Mouse (Mus musculus) liver, embryonic 14.5 days (tissue): Measurements from ENCODE around the gene Sdr9c7. TPM values are rescaled to one million over a fixed set of nuclear protein-coding genes. Genes with fewer than 3 reads are reported as not detected.

Source experiments
- ATAC-seq: fragments of 200-750 bp; cut with Nextera tagmentation; 2 replicates; pipeline ENCODE4 v1.8.0; 2017; ENCODE audit warnings: moderate number of reproducible peaks, mild to moderate bottlenecking, moderate library complexity; ENCODE audit not compliant: insufficient read depth
- DNase-seq, 3 experiments: peaks; one replicate each; pipeline ENCODE4 v3.0.0-alpha.2; 2012 to 2013; ENCODE audit warnings: low read depth in 3 of 3, low spot score in 3 of 3
- H3K27ac ChIP-seq: fragments of 300-500 bp; sonication (generic); 2 replicates; pipeline ENCODE4 v1.5.1; 2014; ENCODE audit warnings: moderate library complexity, mild to moderate bottlenecking, control low read depth, inconsistent platforms
- H3K27me3 ChIP-seq: fragments of 300-500 bp; sonication (generic); 2 replicates; pipeline ENCODE4 v1.6.1; 2014; ENCODE audit warnings: mild to moderate bottlenecking, low read length, moderate library complexity; ENCODE audit not compliant: control insufficient read depth, insufficient read depth
- H3K36me3 ChIP-seq: fragments of 300-500 bp; sonication (generic); replicated peaks from 2 replicates; pipeline ENCODE4 v1.6.1; 2014; ENCODE audit warnings: low read depth; ENCODE audit not compliant: control insufficient read depth, insufficient read depth
- H3K4me1 ChIP-seq, 2 experiments: fragments of 200-500 bp in 1 of 2; fragments of 300-500 bp in 1 of 2; sonication (generic) in 1 of 2; replicated peaks; 2 replicates each; pipeline ENCODE4 v1.6.1; 2012 to 2014; ENCODE audit warnings: antibody characterized with exemption in 1 of 2, inconsistent platforms in 1 of 2, low read length in 1 of 2; ENCODE audit not compliant: control insufficient read depth in 2 of 2, insufficient read depth in 2 of 2
- H3K4me2 ChIP-seq: fragments of 300-500 bp; sonication (generic); 2 replicates; pipeline ENCODE4 v1.6.1; 2014; ENCODE audit warnings: low read depth, mild to moderate bottlenecking, control low read depth, moderate library complexity
- H3K4me3 ChIP-seq, 2 experiments: fragments of 200-500 bp in 1 of 2; fragments of 300-500 bp in 1 of 2; sonication (generic) in 1 of 2; 2 replicates each; pipeline ENCODE4 v1.5.1; 2012 to 2014; ENCODE audit warnings: low read depth in 2 of 2, low read length in 2 of 2, mild to moderate bottlenecking in 2 of 2, control low read depth in 1 of 2, inconsistent platforms in 1 of 2, moderate library complexity in 1 of 2; ENCODE audit not compliant: insufficient read depth in 1 of 2
- H3K9ac ChIP-seq: fragments of 300-500 bp; sonication (generic); replicated peaks from 2 replicates; pipeline ENCODE4 v1.6.1; 2014; ENCODE audit warnings: mild to moderate bottlenecking, control low read depth, moderate library complexity
- H3K9me3 ChIP-seq: fragments of 300-500 bp; sonication (generic); 2 replicates; pipeline ENCODE4 v1.6.1; 2016; ENCODE audit warnings: low read length, mixed read lengths; ENCODE audit not compliant: control insufficient read depth
- CTCF ChIP-seq: IDR thresholded peaks from 2 replicates; pipeline ENCODE4 v1.5.1; 2016; ENCODE audit warnings: antibody characterized with exemption, low read depth, control low read depth
- EP300 ChIP-seq: IDR thresholded peaks from 2 replicates; pipeline ENCODE4 v1.6.1; 2016; ENCODE audit warnings: antibody characterized with exemption, low read depth
- WGBS: fragments of 180-500 bp; shearing (Covaris S2); extraction: QIAGEN DNeasy Blood & Tissue Kit; methylation state at CpG from one replicate; pipeline ENCODE4 v1.1.7; 2014; ENCODE audit not compliant: insufficient replicate concordance; 5-methylcytosine and 5-hydroxymethylcytosine counted together
- polyA plus RNA-seq, 2 experiments: library from polyadenylated mRNA; depleted of rRNA in 1 of 2; stranded (reverse) in 1 of 2; unstranded in 1 of 2; fragments of >200 nt; fragmentation: Nextera tagmentation in 1 of 2; extraction: Ambion mirVana in 1 of 2; gene quantifications; 2 replicates each; pipeline versions ENCODE4 v1.2.1 to v1.2.3; 2012 to 2014

Gene Sdr9c7
- not detected in 2 replicates for polyA plus RNA-seq (2012; rRNA removed)
- not detected in 2 replicates for polyA plus RNA-seq (2014; fragmentation: Nextera tagmentation; extraction: Ambion mirVana)

- DNase-seq (no peak), ATAC-seq (no peak)
- H3K9me3 ChIP-seq = no peaks in the 10 kb centered on the region
- no peak within 1 kb of the TSS for H3K4me2 ChIP-seq
- WGBS = 69% methylated on average over 2 of the region's 2 CpGs
- no peak within 1 kb of the TSS for H3K27ac ChIP-seq
- H3K4me3 ChIP-seq = no peak within 1 kb of the TSS
- H3K36me3 ChIP-seq = no peaks in the 10 kb centered on the region
- H3K9ac ChIP-seq = no peak within 1 kb of the TSS
- no peaks in the 10 kb centered on the region for H3K27me3 ChIP-seq
- H3K4me1 ChIP-seq = peaks cover 0 to 12% of the 10 kb centered on the region in 2 experiments; a peak in 2 of 4 replicates
- TF ChIP-seq CTCF (no peak), EP300 (no peak)
These were observed at the start of gene Sdr9c7 for GRCm38 (mm10) chr10:127898218-127898617. Gene Sdr9c7 (plus strand): TSS chr10:127898518.

- Histone ChIP-seq H3K27ac (no peak within 1 kb of the TSS), H3K36me3 (no peaks in the 10 kb centered on the region), H3K9me3 (no peaks in the 10 kb centered on the region), H3K4me2 (no peak within 1 kb of the TSS), H3K4me3 (no peak within 1 kb of the TSS), H3K4me1 (no peaks in the 10 kb centered on the region; a peak in 1 of 4 replicates), H3K9ac (no peak within 1 kb of the TSS), H3K27me3 (no peaks in the 10 kb centered on the region)
- WGBS = 57% methylated on average over 1 of the region's 1 CpGs
- TF ChIP-seq CTCF (no peak), EP300 (no peak)
- ATAC-seq = no peak
- DNase-seq = no peak
These were observed 48.7 kb upstream of the Sdr9c7 start, which contains the start of gene Rdh19 for GRCm38 (mm10) chr10:127849628-127850027. Gene Rdh19 (plus strand): TSS chr10:127849928.

- ATAC-seq = no peak
These were observed 41.9 kb upstream of the Sdr9c7 start for GRCm38 (mm10) chr10:127856376-127856775.

GRCm38 (mm10) chr10:127864931-127865330 is 33.4 kb upstream of the Sdr9c7 start:
- Histone ChIP-seq H3K27ac (no peak overlapping the region), H3K36me3 (no peaks in the 10 kb centered on the region), H3K4me2 (no peak overlapping the region), H3K27me3 (no peaks in the 10 kb centered on the region), H3K4me3 (no peak overlapping the region), H3K4me1 (no peaks in the 10 kb centered on the region), H3K9ac (no peak overlapping the region), H3K9me3 (no peaks in the 10 kb centered on the region)
- TF ChIP-seq CTCF = no peak
- no peak for TF ChIP-seq EP300
- no peak for ATAC-seq
- no peak for DNase-seq

More at GRCm38 (mm10) chr10:127856376-127856775, 41.9 kb upstream of the Sdr9c7 start:
- no peak overlapping the region for H3K4me2 ChIP-seq
- no peak for TF ChIP-seq EP300
- no peak overlapping the region for H3K4me3 ChIP-seq
- no peak for DNase-seq
- H3K9ac ChIP-seq = no peak overlapping the region
- no peaks in the 10 kb centered on the region for H3K27me3 ChIP-seq
- H3K9me3 ChIP-seq = no peaks in the 10 kb centered on the region
- no peak overlapping the region for H3K27ac ChIP-seq
- no peaks in the 10 kb centered on the region for H3K36me3 ChIP-seq
- H3K4me1 ChIP-seq = no peaks in the 10 kb centered on the region

GRCm38 (mm10) chr10:127866232-127866631 is 32.1 kb upstream of the Sdr9c7 start, which contains the start of gene Rdh16f2:
Gene Rdh16f2 (plus strand): TSS chr10:127866474.
- WGBS = 49% methylated on average over 3 of the region's 3 CpGs
- DNase-seq = no peak
- Histone ChIP-seq H3K4me2 (no peak within 1 kb of the TSS), H3K27me3 (no peaks in the 10 kb centered on the region), H3K4me3 (no peak within 1 kb of the TSS), H3K27ac (no peak within 1 kb of the TSS), H3K9me3 (no peaks in the 10 kb centered on the region), H3K9ac (no peak within 1 kb of the TSS), H3K36me3 (no peaks in the 10 kb centered on the region), H3K4me1 (no peaks in the 10 kb centered on the region)
- no peak for TF ChIP-seq EP300
- TF ChIP-seq CTCF = no peak
- no peak for ATAC-seq
